Mouse (Mus musculus) cerebellum, adult 2 months (tissue): ENCODE results near the gene Cdh22.

Experiments
- CTCF ChIP-seq: fragments of 200-500 bp; IDR thresholded peaks from 2 replicates; pipeline ENCODE4 v1.5.1; 2011; ENCODE audit warnings: low read depth, mild to moderate bottlenecking, control low read depth, low read length, moderate library complexity, borderline replicate concordance; ENCODE audit not compliant: insufficient read depth
- POLR2A ChIP-seq: fragments of 200-500 bp; IDR thresholded peaks from 2 replicates; pipeline ENCODE4 v1.6.1; 2011; ENCODE audit warnings: low read length, control low read depth, borderline replicate concordance; ENCODE audit not compliant: insufficient read depth

DNA sequence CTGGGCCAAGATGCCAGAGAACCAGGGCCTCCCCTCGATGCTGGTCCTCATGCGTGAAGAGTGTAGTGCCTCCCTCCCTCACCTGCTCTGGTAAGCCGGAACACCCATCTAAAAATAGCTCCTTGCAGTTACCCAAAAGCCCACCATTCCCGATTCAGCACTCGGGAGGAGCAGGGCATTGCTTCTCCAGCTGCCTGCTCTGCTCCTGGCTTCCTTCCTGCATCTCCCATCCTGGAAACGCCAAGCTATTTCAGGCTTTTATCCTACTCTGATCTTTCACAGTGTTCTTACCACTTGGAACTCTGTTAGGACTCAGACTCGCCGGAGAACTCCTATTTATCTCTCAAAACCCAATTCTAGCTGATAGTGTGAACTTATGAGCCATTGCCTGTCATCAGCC lies 5.7 kb upstream of the Cdh22 start:
- TF ChIP-seq CTCF (no peak), POLR2A (no peak)
